Mouse (Mus musculus): ENCODE measurements around the gene Fbxl13.

- TF ChIP-seq KAT2A (conservative IDR thresholded peaks at IDR 0.05; ENCODE audit: low read depth, low read length) (no peak), HCFC1 (IDR thresholded peaks at IDR 0.05; ENCODE audit: low read depth, low read length) (no peak), TAL1 (IDR thresholded peaks at IDR 0.05; ENCODE audit: low read length) (no peak), E2F4 (IDR thresholded peaks at IDR 0.05; ENCODE audit: borderline replicate concordance, low read depth, low read length) (no peak), CTCF (IDR thresholded peaks at IDR 0.05 in 2 of 3, conservative IDR thresholded peaks at IDR 0.05 in 1 of 3; ENCODE audit: control insufficient read depth in 1 of 3, insufficient read depth in 1 of 3, low read depth in 2 of 3, low read length in 3 of 3, poor library complexity in 1 of 3, severe bottlenecking in 1 of 3) (no peak), MAZ (IDR thresholded peaks at IDR 0.05; ENCODE audit: low read depth, low read length) (no peak), USF2 (IDR thresholded peaks at IDR 0.05; ENCODE audit: borderline replicate concordance in 1 of 2, insufficient read depth in 1 of 2, low read depth in 1 of 2, low read length in 2 of 2) (no peak), TCF12 (IDR thresholded peaks at IDR 0.05; ENCODE audit: low read depth, low read length) (no peak), JUND (IDR thresholded peaks at IDR 0.05; ENCODE audit: low read depth, low read length) (no peak), POLR2A (IDR thresholded peaks at IDR 0.05; ENCODE audit: control insufficient read depth in 1 of 2, insufficient read depth in 1 of 2, low read depth in 1 of 2, low read length in 2 of 2, poor library complexity in 1 of 2) (no peak), ZC3H11A (IDR thresholded peaks at IDR 0.05; ENCODE audit: low read depth, low read length) (no peak)
These were observed 158.1 kb downstream of the Fbxl13 start for GRCm38 (mm10) chr5:21487306-21487705.
